Mouse (Mus musculus) right cerebral cortex, postnatal 4 days (tissue): Measurements from ENCODE around the gene Mgea5.
"Not testable (repeated sequence)": the region's sequence is repeated elsewhere in the genome, so short reads cannot be mapped to it uniquely, and the experiment has no call there.

Experiments
- DNase-seq: peaks from one replicate; pipeline ENCODE4 v3.0.0-alpha.2; 2022

The Mgea5 gene

DNA sequence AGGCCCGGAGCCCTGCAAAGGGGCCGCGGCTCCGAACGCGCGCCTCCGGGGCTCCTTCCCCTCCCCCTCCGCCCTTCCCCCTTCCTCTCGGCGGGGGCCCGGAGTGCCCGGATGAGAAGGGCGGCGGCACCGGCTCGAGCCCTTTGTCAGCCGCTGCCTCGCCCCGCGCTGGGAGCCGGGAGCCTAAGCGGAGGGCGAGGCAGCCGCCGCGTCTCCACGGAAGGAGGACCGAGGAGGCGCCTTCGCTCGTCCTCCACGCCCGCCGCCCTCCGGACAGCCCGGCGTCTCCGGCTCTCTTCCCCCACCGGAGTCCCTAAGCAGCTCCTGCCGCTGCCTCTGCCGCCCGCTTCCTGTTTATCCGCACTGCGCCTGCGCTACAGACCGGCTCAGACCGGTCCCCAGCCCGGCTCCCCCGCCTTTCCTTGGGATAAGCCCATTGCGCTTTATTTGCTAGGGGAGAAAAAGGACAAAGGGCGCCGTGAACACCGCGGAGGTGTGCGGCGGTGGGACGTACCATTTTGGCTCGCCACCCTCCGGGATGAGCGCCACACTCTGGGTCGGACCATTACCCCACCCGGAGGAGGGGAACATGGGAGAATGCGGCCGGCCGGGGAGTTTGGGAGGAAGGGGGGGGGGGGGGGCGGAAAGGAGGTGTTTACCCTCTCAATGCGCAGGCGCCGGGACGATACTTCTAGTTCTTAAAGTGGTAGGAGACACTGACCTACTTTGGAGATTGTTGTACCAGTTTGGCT lies at the start of gene Mgea5:
TSS of gene Mgea5 (minus strand) at position 657 of the 752 bp plus-strand sequence.
- DNase-seq = peak; percentile 97

DNA sequence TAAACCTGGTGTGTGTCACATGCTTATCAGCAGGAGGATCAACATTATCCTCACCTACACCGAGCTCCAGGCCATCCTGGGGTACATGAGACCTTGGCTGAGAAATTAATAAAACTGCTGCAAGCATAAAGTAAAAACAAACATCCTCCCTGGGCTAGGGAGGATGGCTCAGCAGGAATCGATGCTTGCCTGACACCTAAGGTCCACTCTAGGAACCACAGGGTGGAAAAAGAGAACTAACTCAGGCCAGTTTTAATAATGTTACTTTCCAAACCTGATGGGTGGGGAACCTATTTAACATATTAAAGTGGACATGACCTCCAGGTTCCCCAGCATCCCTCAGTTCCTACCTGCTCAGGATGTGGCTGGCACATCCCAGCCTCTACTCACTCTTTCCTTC lies 47.0 kb upstream of the Mgea5 start:
- DNase-seq = no peak

DNA sequence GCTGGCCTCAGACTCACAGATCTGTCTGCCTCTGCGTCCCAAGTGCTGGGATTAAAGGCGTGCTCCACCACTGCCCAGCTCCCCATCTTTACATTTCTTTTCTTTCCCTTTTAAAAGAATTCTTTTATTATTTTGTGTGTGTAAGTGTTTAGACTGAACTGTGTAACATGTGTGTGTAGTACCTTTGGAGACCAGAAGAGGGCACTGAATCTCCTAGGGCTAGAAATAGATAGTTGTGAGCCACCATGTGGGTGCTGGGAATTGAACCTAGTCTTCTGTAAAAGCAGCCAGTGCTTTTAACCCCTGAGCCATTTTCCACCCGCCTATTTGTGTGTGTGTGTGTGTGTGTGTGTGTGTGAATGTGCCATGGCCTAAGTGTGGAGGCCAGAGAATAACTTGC lies 44.1 kb upstream of the Mgea5 start:
- DNase-seq = no peak

DNA sequence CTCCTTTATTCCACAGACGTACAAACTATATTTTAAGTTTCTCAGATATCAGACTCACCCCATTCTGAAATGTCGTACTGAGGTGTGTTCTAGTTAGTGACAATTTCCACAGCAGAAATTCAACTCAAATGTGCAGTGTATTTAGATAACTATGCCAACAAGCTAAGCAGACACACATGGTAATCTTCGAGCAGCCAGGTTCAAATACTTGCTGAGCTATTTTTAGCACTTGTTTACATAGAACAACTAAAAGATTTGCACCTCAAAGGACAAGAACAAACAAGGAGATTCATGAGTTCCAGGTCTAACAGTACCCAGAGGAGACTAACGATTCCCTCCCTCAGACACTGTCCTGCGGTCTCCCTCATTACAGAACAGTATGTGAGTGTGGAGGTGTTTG lies 43.5 kb upstream of the Mgea5 start:
- no peak for DNase-seq

DNA sequence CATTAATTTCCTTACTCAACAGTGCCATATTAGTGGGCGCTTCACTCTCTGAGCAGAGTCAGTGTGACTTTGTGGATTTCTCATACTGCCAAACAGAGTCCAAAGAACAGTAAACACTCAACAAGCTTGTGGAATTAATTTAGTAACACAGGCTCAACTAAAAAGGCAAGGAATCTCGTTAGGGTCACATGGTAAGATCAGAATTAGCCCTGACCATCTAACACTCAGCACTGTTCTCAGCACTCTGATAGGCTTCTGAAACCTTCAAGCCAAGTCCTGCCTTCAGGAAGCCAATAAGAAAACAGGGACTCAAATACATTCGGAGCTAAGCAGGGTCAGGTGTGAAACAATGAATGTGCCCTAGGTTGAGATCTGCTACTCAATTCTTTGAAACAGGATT lies 42.5 kb upstream of the Mgea5 start:
- no peak for DNase-seq

DNA sequence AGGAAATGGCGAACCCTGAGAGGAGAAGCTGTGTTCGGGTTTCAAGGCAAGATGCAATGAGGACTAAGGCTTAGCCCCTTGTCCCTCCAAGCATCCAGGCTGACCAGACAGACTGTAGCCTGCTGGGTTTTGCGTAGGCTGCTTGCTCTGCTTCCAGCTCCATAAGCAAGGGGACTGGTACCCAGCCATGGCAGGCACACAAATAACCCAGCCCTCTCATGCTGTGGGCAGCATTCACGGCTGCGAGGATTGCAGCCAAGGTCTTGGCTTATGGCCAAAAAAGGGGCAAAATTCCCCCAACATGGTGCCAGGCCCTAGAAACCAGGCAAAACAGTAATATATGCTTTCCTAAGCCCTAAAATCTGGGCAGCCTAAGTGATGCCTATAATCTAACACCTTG lies 38.2 kb upstream of the Mgea5 start:
- DNase-seq = no peak

DNA sequence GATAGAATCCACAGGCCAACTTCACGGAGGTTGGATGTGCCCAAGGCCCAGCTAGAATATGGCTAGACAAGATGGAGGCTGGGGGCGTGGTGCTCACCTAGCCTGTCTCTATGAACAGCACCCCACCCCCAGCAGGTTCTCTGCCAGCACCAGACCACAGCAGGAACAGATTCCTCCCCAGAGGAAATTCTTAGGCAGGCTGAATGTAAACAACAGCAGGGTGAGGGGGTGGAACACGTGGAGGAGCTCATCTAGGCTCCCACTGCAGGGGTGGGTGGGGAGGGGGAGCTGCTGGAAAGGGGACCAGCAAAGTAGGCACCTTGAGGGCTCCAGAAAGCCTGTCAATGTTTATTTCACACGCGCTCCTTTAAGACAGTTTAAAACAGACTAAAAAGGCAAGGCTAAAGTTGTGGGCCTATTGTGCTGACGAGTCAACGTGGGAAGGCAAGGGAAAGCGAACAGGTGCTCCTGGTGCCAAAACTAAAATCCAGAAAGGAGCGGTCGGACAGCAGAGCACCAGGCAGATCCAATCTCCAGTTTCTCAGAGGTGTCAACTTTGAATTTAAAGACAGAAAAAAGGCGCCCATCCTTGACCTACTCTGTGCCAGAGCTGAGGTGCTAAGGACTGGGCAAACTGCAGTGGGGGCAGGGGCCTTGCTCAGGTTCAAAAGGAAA lies 34.3 kb upstream of the Mgea5 start:
- DNase-seq = no peak

DNA sequence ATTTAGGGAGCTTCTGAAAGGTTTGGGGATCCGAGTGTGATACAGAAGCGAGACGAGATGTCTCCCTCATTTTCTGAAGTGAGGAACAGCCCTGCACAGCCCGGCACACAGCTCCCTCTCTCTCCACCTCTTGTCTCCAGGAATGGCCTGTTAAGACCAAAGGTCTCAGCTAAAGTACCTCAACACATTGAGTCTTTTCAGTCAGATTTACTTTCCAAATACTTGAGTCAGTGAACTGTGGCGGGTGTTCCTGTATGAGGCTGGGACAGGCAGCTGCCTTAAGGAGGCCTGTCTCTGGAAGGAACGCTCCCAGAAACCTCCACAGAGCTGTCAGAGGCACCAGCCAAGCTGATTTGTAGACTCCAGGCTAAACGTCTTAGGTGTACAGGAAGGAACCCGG lies 33.1 kb upstream of the Mgea5 start:
- DNase-seq = no peak

DNA sequence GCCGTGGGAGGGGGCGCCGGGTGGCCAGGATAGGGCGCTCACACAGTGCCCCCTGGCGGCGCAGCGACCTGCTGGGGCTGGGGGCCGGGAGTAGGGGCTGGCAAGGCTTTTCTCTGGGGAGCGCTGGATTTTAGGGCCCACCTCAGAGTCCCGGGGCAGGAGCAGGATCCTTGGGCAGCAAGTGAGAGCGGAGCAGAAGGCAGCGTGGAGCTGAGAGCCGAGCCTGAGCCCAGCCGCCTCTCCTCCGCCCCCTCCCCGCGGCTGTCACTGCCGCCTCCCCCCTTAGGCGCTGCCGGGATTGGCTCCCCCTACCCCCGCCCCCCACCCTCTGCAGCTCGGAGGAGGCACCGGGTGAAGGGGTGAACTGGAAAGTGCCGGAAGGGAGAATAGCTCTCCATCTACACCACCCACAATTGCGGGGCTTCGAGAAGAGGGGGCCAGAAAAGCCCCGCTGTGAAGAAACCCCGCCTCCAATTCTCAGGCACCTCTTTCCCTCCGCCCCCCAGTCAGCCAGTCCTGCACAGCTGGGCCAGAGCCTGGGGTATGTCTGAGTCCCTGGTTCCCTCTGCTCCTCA lies 32.3 kb upstream of the Mgea5 start, which contains the start of gene Kcnip2:
TSS of gene Kcnip2 (minus strand) at position 231 of the 575 bp plus-strand sequence.
- DNase-seq = peak; percentile 74

DNA sequence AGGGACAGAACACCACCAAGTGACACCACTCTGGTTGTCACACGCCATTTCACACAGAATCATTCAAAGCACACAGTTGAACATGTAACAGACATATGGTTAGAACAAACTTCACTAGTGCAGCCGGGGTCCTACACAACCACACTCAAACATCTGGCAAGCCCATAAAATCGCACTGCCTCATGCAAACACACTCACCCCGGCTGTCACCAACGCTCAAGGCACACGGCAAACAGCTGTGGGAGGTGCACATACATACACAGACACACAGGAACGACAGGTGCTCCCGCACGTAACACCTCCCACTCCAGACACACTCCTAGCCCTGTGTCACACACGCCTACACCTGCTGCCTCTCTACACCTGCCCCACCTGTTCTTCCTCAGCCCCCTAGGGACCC lies 31.5 kb upstream of the Mgea5 start:
- no peak for DNase-seq

DNA sequence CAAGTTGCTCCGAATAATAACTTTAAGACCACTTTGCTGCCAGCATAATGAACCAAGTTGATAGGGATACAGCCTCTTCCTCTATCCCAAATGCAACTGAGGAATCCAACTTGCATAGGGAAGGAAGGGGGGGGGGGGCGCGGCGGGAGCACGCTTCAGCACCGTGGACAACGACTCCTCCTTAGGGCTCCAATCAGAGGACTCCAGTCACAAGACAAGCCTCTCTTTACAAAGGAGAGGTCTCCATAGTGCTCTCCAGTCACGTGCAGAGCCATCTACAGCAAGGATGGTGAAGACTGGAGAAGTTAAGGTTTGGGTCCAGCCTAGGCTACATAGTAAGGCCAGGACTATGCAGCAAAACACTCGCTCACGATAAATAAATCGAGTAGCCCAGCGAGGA lies 30.2 kb upstream of the Mgea5 start:
- DNase-seq = no peak

DNA sequence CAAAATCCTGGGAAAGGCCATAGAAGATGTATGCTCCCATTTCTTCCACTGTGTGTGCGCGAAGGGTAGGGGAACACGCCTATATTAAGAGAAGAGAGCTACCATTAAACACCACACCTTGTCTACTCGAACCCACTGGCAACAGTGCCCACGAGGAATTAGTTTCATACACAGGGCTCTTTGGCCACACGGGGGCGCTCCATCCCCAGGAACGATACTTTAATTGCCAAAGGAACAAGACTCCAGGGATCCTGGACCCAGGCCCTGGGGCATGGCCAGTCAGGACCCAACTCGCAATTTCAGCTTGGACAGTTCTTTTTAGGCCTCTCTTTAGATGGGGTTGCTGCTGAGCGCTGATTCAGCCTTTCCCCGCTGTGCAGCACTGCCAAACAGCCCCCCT lies 29.6 kb upstream of the Mgea5 start:
- peak; percentile 99 for DNase-seq

DNA sequence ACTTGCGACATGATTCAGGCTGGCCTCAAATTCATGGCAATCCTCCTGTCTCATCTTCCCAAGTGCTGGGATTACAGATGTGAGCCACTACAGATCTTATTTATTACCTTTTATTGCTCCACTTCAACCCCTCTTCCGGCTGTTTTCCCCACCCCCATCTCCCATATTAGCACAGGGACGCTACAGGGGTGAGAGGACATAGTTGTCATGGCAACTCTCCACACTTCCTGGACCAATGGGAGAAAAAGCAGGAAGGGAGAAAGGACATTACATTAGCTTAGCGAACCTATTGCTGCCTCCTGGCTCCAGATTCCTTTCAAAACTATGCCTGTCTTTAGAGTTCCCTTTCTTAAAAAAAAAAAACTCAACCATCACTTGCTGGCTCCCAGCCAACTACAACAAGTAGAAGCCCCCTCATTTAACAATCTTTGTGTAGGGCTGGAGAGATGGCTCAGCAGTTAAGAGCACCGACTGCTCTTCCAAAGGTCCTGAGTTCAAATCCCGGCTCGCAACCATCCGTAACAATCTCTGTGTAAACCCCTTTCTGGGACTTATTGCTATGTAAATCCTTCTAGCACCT lies 29.1 kb upstream of the Mgea5 start:
- no peak for DNase-seq

DNA sequence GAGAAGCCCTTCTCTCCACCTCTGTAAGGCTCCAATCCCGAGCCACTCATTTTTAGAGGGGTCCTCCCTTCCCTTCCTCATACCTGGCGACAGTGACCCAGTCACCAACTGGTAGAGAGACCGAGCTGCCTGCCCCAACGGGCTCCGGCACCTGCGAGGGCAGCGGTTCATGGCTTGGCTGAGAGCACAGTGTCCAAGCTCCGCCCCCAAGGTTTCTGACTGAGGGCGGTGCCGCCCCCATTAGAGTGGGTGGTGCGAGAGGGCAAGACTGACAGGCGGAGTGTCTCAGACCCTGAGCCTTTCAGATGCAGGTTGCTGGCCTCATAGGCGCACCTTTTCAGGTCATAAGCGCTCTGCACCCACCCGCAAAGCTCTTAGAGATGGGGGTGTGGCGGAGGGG lies 28.5 kb upstream of the Mgea5 start:
- peak; percentile 22 for DNase-seq

DNA sequence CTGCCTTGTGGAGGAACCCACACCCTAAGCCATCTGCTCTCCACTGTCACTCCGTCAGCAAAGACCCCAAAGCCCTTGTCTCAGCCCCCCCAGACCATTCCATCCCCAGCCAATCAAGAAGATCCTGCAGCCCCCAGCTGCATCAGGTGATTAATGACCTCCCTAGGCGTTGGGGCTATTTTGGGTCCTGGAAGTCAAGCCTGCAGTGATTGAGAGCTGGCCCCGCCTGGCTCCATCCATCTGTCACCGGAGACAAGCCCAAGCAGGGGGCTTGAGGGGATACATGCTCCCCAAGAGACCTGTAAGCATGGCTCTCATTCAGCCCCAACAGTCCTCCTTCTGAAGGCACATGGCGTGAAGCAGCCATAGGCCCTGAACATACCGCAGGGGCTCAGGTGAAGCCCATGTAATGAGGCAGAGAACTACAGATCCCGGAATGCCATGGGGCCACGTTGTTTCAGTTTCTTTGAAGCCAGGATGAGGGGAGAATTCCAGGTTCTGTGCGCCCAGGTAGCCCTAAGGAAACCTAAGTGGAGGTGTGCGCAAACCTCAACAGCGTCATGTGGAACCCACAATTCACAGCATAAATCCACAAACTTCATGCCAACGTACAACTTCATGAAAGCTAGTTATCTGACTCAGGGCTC lies 27.5 kb upstream of the Mgea5 start:
- no peak for DNase-seq

DNA sequence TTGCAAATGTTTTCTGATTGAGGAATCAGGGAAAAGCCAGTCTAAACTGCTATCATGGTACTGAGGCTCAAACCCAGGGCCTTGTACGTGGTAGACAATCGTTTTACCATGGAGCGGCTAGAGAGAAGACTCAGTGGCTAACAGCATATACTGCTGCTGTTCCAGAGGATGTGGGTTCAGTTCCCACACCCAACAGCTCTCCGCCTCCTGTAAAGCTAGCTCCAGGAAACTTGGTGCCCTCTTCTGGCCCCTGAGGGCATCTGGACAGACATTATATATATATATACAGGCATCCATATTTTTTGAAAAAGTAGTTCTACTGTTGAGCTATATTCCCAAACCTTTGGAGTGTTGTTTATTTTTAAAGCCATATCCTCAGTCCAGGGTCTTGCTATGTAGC lies 24.1 kb upstream of the Mgea5 start:
- DNase-seq = no peak

DNA sequence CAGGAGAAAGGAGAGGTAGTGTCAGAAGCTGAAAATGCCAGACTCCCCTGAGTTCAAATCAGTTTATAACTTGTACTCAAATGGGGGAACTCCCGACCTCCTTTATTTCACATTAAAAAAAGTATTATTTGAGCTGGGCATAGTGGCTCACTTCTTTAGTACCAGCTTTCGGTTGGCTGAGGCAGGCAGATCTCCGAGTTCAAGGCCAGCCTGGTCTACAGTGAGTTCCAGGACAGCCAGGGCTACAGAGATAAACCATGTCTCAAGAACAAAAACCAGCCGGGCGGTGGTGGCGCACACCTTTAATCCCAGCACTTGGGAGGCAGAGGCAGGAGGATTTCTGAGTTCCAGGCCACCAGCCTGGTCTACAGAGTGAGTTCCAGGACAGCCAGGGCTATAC lies 22.2 kb upstream of the Mgea5 start:
- not testable (repeated sequence) for DNase-seq

DNA sequence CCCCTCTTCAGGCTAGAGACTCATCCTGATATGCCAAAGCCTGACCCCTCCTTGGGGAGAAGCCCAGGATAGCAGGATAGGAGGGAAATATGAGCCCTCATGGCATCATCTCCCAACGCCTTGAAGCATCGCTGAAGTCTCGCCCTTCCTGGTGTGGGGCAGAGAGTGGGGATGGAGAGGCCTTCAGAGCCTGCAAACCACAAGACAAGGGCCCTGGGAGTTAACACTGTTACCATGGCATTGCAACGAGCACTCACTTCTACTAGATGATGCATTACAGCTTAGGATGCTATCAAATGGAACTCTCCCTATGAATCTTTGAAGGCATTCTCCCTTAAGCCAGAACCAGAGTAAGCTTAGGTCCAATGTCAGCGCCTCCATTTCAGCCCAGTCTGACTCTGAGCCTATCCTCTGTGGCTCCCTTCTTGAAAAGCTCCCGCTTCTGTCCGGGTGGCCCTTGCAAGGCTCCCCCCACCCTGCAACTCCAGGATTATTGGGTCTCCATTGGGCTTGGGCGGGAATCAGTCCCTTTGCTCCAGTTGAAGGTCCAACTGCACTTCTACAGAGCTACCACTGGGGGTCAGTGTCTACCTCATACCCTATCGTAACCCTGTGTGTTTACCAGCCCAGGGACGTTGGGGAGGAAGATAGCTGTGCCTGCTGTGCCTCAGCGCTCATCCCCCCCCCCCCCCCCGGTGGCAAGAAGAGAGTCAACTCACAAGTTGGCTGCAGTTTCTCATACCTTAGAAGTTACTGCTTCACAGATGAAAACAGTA lies 21.1 kb upstream of the Mgea5 start:
- DNase-seq = no peak

DNA sequence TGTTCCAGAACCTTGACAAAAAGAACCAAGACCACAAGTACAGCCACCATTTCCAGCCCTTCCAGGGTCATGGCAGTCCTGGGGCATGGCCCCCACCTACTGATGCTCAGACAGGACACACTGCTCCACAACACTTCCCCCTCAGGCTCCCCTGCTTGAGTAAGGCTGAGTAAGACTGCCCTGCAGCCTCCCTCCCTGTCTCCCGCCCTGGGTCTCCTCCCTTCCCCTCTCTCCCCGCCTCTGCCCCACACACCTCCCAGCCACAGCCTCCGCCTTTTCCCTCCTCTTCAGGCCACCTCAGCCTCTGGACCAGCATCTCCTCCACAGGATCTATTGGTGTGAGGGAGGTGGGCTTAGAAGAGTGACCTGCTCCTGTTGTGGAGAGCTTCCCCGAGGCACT lies 19.8 kb upstream of the Mgea5 start:
- no peak for DNase-seq

DNA sequence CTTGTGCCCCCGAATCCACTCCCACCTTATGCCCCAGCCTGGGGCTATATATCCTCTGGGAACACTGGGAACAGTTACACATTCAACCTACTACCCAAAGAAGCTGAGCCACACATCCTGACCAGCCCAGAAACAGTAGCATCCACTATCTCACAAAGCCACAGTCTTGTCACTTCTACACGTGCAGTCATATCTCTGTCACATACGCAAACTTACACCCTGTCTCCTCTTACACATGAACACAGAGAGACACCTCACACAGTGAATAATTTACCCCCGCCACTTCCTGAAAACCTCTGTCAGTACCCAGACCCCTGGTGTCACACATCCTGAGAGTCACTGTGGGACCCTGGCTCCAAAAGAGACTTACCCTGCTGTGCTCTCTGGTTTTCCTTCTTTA lies 19.1 kb upstream of the Mgea5 start:
- DNase-seq = no peak

DNA sequence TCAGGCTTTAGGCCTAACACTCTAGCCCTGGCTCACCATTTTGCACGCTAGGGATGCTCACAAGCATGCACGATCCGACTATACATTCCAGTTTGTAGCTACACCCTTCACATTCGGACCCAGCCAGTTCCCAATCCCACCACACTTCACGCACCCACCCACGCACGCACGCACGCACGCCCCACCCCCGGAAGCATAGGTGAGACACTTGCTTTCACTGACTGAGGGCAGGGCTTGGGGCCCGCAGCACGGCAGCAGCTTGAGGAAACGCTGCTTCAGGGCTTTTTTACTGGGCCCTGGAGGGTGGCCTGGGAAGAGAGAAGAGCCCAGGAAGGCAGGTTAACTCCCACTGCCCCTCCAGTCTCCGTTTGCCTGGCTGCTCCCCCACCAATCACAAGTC lies 13.2 kb upstream of the Mgea5 start:
- no peak for DNase-seq

DNA sequence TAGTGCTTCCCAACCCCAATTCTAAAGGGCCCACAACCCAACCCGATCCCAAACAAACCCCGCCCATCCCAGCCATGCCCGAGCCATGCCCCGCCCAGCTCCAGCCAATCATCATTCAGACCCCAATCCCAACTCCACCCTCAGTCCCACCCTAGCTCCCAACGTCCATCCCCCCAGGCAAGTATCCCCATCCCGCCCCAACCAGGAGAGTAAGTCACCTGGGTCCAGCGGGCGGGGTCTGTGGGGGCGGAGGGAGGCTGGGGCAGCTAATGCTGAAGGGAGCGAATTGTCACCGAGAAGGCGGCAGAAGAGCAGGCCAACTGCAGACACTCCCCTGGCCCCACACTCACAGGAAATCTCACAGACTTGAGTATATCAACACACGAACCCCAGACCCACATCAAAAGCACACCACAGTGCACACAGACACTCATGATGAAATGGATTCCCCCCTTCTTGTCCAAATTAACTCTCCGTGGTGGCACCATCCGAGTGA lies 12.5 kb upstream of the Mgea5 start:
- no peak for DNase-seq
